Mouse (Mus musculus) midbrain, embryonic 15.5 days (tissue): ENCODE measurements at regions not wholly inside any gene's neighbourhood (a gene's known extent, or its start where the extent isn't known, plus 50 kb on each side); places are given as distances from the start of the nearest gene placed in this dataset.

Experiments
- ATAC-seq: fragments of 200-750 bp; cut with Nextera tagmentation; replicated peaks from 2 replicates; pipeline ENCODE4 v1.8.0; 2017; ENCODE audit warnings: moderate TSS enrichment
- H3K27ac ChIP-seq: fragments of 300-500 bp; sonication (generic); 2 replicates; pipeline ENCODE4 v1.5.1; 2015; ENCODE audit warnings: mild to moderate bottlenecking, inconsistent platforms
- H3K27me3 ChIP-seq: fragments of 300-500 bp; sonication (generic); replicated peaks from 2 replicates; pipeline ENCODE4 v1.6.1; 2015; ENCODE audit warnings: inconsistent platforms
- H3K36me3 ChIP-seq: fragments of 300-500 bp; sonication (generic); replicated peaks from 2 replicates; pipeline ENCODE4 v1.6.1; 2015; ENCODE audit warnings: inconsistent platforms
- H3K4me1 ChIP-seq: fragments of 300-500 bp; sonication (generic); 2 replicates; pipeline ENCODE4 v1.6.1; 2015; ENCODE audit warnings: inconsistent platforms
- H3K4me2 ChIP-seq: fragments of 300-500 bp; sonication (generic); 2 replicates; pipeline ENCODE4 v1.6.1; 2015; ENCODE audit warnings: inconsistent platforms, mild to moderate bottlenecking, moderate library complexity
- H3K4me3 ChIP-seq: fragments of 300-500 bp; sonication (generic); 2 replicates; pipeline ENCODE4 v1.5.1; 2015; ENCODE audit warnings: mild to moderate bottlenecking, inconsistent platforms
- H3K9ac ChIP-seq: fragments of 300-500 bp; sonication (generic); 2 replicates; pipeline ENCODE4 v1.6.1; 2015; ENCODE audit warnings: mild to moderate bottlenecking, inconsistent platforms
- H3K9me3 ChIP-seq: fragments of 300-500 bp; sonication (generic); 2 replicates; pipeline ENCODE4 v1.6.1; 2016; ENCODE audit warnings: inconsistent platforms
- WGBS: fragments of 180-500 bp; shearing (Covaris S2); methylation state at CpG from one replicate; pipeline ENCODE4 v1.1.7; 2015; ENCODE audit warnings: mixed read lengths; 5-methylcytosine and 5-hydroxymethylcytosine counted together

GRCm38 (mm10) chr8:112195880-112196279, 181.0 kb upstream of the Gm6793 start:
- no peak overlapping the region for H3K9ac ChIP-seq
- 74% methylated on average over 2 of the region's 2 CpGs for WGBS
- no peak overlapping the region for H3K4me2 ChIP-seq
- H3K36me3 ChIP-seq, result no peaks in the 10 kb centered on the region
- H3K27ac ChIP-seq, result no peak overlapping the region
- ATAC-seq, result no peak
- no peaks in the 10 kb centered on the region for H3K27me3 ChIP-seq
- no peak overlapping the region for H3K4me3 ChIP-seq
- H3K4me1 ChIP-seq, result peaks cover 6% of the 10 kb centered on the region; the same call in 1 of the 2 replicates
- H3K9me3 ChIP-seq, result no peaks in the 10 kb centered on the region

GRCm38 (mm10) chr8:112191846-112192245, 177.0 kb upstream of the Gm6793 start:
- Histone ChIP-seq H3K9ac (no peak overlapping the region), H3K4me3 (no peak overlapping the region), H3K27me3 (no peaks in the 10 kb centered on the region), H3K4me1 (peaks cover 6% of the 10 kb centered on the region; the same call in 1 of the 2 replicates), H3K27ac (no peak overlapping the region), H3K4me2 (no peak overlapping the region), H3K9me3 (no peaks in the 10 kb centered on the region), H3K36me3 (no peaks in the 10 kb centered on the region)
- WGBS, result 66% methylated on average over 3 of the region's 3 CpGs
- no peak for ATAC-seq

DNA sequence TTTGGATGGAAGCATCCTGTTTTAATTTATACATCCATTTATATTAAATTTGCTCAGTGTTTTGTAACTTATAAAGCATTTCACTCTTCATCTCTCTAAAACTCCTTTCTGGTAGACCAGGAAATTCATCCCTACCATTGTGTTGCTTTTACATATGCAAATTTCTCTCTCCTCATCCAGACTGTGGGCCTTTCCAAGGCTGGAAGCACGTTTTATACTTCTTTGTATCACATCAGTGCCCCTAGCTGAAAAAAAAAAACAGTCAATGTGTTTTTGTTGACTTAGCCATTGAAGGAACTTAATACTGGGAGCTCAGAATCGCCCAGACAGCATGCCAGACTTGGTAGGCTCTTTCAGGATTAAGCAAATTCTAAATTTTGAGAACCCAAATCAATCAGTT, 174.9 kb upstream of the Gm6793 start:
- Histone ChIP-seq H3K27ac (no peak overlapping the region), H3K27me3 (no peaks in the 10 kb centered on the region), H3K9me3 (no peaks in the 10 kb centered on the region), H3K4me2 (no peak overlapping the region), H3K4me3 (no peak overlapping the region), H3K9ac (no peak overlapping the region), H3K4me1 (no peaks in the 10 kb centered on the region), H3K36me3 (no peaks in the 10 kb centered on the region)
- ATAC-seq, result no peak
- WGBS, result 6% methylated on average over 2 of the region's 2 CpGs

- Histone ChIP-seq H3K36me3 (no peaks in the 10 kb centered on the region), H3K9me3 (no peaks in the 10 kb centered on the region), H3K9ac (no peak overlapping the region), H3K27me3 (no peaks in the 10 kb centered on the region), H3K4me3 (no peak overlapping the region), H3K4me2 (no peak overlapping the region), H3K27ac (no peak overlapping the region), H3K4me1 (no peaks in the 10 kb centered on the region)
- no peak for ATAC-seq
- WGBS, result 98% methylated on average over 1 of the region's 1 CpGs
Measured at GRCm38 (mm10) chr8:112170184-112170583, 155.3 kb upstream of the Gm6793 start.

- H3K27me3 ChIP-seq, result no peaks in the 10 kb centered on the region
Measured at GRCm38 (mm10) chr8:112156656-112157055, 141.8 kb upstream of the Gm6793 start.

GRCm38 (mm10) chr8:112138924-112139323, 124.1 kb upstream of the Gm6793 start:
- 37% methylated on average over 5 of the region's 5 CpGs for WGBS

More at GRCm38 (mm10) chr8:112156656-112157055, 141.8 kb upstream of the Gm6793 start:
- Histone ChIP-seq H3K4me3 (no peak overlapping the region), H3K27ac (no peak overlapping the region), H3K9ac (no peak overlapping the region), H3K4me2 (no peak overlapping the region), H3K36me3 (no peaks in the 10 kb centered on the region), H3K4me1 (no peaks in the 10 kb centered on the region), H3K9me3 (no peaks in the 10 kb centered on the region)
- ATAC-seq, result no peak
- WGBS, result 28% methylated on average over 7 of the region's 7 CpGs

GRCm38 (mm10) chr8:112130196-112130595, 115.4 kb upstream of the Gm6793 start:
- Histone ChIP-seq H3K4me3 (no peak overlapping the region), H3K9me3 (0 out of 2 replicates have a peak, but pooled peaks cover 3% of the 10 kb centered on the region), H3K27ac (no peak overlapping the region), H3K9ac (no peak overlapping the region), H3K4me2 (no peak overlapping the region), H3K36me3 (no peaks in the 10 kb centered on the region), H3K27me3 (no peaks in the 10 kb centered on the region), H3K4me1 (peaks cover 4% of the 10 kb centered on the region; the same call in 1 of the 2 replicates)
- 78% methylated on average over 2 of the region's 2 CpGs for WGBS
- ATAC-seq, result no peak

More at GRCm38 (mm10) chr8:112138924-112139323, 124.1 kb upstream of the Gm6793 start:
- H3K9me3 ChIP-seq, result no peaks in the 10 kb centered on the region
- no peaks in the 10 kb centered on the region for H3K36me3 ChIP-seq
- H3K27ac ChIP-seq, result no peak overlapping the region
- H3K27me3 ChIP-seq, result no peaks in the 10 kb centered on the region
- H3K4me1 ChIP-seq, result peaks cover 4% of the 10 kb centered on the region; the same call in 1 of the 2 replicates
- ATAC-seq, result 0 out of 2 replicates have a peak, but pooled peaks have one; percentile 56
- H3K4me3 ChIP-seq, result no peak overlapping the region
- no peak overlapping the region for H3K9ac ChIP-seq
- H3K4me2 ChIP-seq, result no peak overlapping the region

GRCm38 (mm10) chr8:112128833-112129518, 114.1 kb upstream of the Gm6793 start:
- 52% methylated on average over 14 of the region's 14 CpGs for WGBS
- ATAC-seq, result no peak
- H3K9me3 ChIP-seq, result 0 out of 2 replicates have a peak, but pooled peaks cover 3% of the 10 kb centered on the region

GRCm38 (mm10) chr8:112111950-112112349, 97.1 kb upstream of the Gm6793 start:
- Histone ChIP-seq H3K4me2 (no peak overlapping the region), H3K4me3 (no peak overlapping the region), H3K27ac (no peak overlapping the region), H3K9ac (no peak overlapping the region), H3K27me3 (no peaks in the 10 kb centered on the region), H3K9me3 (no peaks in the 10 kb centered on the region), H3K36me3 (no peaks in the 10 kb centered on the region), H3K4me1 (no peaks in the 10 kb centered on the region)
- 77% methylated on average over 2 of the region's 2 CpGs for WGBS
- ATAC-seq, result no peak

More at GRCm38 (mm10) chr8:112128833-112129518, 114.1 kb upstream of the Gm6793 start:
- Histone ChIP-seq H3K4me3 (no peak overlapping the region), H3K4me1 (no peaks in the 10 kb centered on the region; the same call in 1 of the 2 replicates), H3K27ac (no peak overlapping the region), H3K9ac (no peak overlapping the region), H3K36me3 (no peaks in the 10 kb centered on the region), H3K27me3 (no peaks in the 10 kb centered on the region), H3K4me2 (no peak overlapping the region)

DNA sequence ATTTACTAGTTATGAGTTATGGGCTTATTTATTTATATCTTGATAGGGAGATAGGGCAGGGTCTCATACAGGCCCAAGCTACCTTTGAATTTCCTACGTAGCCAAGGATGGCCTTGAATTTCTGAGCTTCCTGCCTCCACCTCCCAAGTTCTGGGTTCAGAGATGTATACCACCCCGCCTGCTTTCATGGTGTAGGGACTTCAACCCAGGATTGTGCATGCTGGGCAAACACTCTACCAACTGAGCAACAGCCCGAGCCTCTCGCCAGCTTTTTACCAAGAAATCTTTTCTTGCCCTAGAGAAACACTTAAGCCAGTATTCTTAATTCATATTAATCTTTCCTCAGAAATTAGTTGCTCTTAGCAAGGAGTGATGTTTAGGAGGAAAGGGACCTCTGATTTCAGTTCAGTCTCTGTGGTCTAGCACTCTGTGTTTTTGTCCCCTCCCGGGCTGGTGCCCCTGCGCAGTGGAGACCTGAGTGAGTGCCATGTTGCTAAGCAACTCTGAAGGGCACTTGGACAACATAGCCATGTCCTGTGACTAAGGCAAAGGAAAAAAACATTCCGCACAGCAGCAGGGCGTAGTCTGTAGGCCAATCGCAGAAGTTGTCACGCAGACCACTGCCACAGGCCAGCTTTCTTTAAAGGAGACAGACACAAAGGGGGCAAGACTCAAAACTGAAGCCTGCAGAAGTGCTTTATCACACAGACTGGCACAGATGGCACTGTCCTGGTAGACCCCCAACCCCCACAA, 83.2 kb upstream of the Gm6793 start:
- peak; percentile 94 for ATAC-seq
- Histone ChIP-seq H3K9me3 (no peaks in the 10 kb centered on the region), H3K4me2 (no peak overlapping the region), H3K9ac (no peak overlapping the region), H3K4me3 (no peak overlapping the region), H3K27ac (peak overlapping the region; percentile 68), H3K36me3 (no peaks in the 10 kb centered on the region), H3K4me1 (peaks cover 6% of the 10 kb centered on the region), H3K27me3 (no peaks in the 10 kb centered on the region)
- 63% methylated on average over 10 of the region's 10 CpGs for WGBS

DNA sequence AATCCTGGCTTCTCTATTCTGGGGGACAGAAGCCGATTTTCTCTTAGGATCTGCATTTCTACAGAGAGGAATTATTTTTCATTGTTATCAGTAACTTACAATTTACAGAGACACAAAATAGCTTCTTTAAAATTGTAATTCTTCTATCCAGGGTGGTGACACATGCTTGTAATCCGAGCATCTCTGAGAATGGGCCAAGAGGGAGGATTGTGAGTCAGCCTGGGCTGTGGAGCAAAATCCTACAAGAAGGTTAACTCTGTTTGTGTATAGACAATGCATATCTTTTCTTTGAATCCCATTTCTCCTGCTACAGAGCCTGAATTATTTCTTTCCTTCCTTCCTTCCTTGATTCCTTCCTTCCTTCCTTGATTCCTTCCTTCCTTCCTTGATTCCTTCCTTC, 80.0 kb upstream of the Gm6793 start:
- no peak overlapping the region for H3K9ac ChIP-seq
- no peaks in the 10 kb centered on the region for H3K9me3 ChIP-seq
- ATAC-seq, result no peak
- no peak overlapping the region for H3K4me2 ChIP-seq
- H3K27ac ChIP-seq, result no peak overlapping the region
- H3K4me3 ChIP-seq, result no peak overlapping the region
- no peaks in the 10 kb centered on the region for H3K27me3 ChIP-seq
- WGBS, result 83% methylated on average over 2 of the region's 2 CpGs
- H3K4me1 ChIP-seq, result peaks cover 6% of the 10 kb centered on the region
- H3K36me3 ChIP-seq, result no peaks in the 10 kb centered on the region

GRCm38 (mm10) chr8:112093554-112093953, 78.7 kb upstream of the Gm6793 start:
- H3K9me3 ChIP-seq, result no peaks in the 10 kb centered on the region
- no peak overlapping the region for H3K9ac ChIP-seq
- H3K27ac ChIP-seq, result no peak overlapping the region
- peaks cover 5% of the 10 kb centered on the region for H3K4me1 ChIP-seq
- WGBS, result 63% methylated on average over 7 of the region's 7 CpGs
- no peak overlapping the region for H3K4me2 ChIP-seq
- no peak for ATAC-seq
- no peaks in the 10 kb centered on the region for H3K36me3 ChIP-seq
- H3K27me3 ChIP-seq, result no peaks in the 10 kb centered on the region
- H3K4me3 ChIP-seq, result no peak overlapping the region
